Mouse (Mus musculus) bone marrow macrophage, adult 2 months (primary cell): ENCODE data around the gene Nfix.

Experiments
- CTCF ChIP-seq: IDR thresholded peaks from 2 replicates; pipeline ENCODE4 v1.5.1; 2012; ENCODE audit warnings: low read depth, mild to moderate bottlenecking, low read length, moderate library complexity
- POLR2A ChIP-seq: IDR thresholded peaks from 2 replicates; pipeline ENCODE4 v1.6.1; 2012; ENCODE audit warnings: mild to moderate bottlenecking, low read depth, low read length, borderline replicate concordance

DNA sequence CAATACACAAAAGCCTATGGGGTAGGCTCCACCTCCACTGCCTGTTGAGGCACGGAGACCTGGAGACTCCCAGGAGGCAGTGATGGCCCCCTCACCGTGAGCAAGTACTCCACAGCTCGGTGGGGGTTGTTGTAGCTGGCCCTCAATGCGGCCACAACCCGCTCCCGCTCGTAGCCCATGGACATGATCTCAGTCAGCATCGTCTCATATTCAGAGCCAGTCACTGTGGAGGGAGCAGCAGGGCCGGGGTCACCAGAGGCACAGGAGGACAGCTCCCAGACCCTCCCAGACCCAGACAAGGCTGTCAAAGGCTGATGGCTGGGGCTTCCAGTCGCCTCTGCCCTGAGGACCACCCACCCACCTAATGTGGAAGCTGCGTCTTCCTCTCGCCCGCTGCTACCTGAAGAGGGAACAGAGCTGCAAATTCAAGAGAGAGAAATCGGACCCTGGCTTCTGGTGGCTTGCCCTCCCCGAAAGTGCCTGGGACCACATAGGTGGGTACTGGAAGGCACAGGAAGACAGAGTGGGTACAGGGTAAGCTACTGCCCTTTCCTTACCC lies 37.8 kb upstream of the Nfix start:
- TF ChIP-seq CTCF = no peak
- TF ChIP-seq POLR2A = no peak
